Mouse (Mus musculus) spleen, adult 2 months (tissue): Measurements from ENCODE around the gene Wrap53.

Source experiments
- CTCF ChIP-seq: fragments of 200-500 bp; IDR thresholded peaks from 2 replicates; pipeline ENCODE4 v1.5.1; 2011; ENCODE audit warnings: mild to moderate bottlenecking, inconsistent platforms; ENCODE audit not compliant: insufficient read depth, insufficient read length, insufficient replicate concordance; ENCODE audit errors: extremely low read depth
- POLR2A ChIP-seq: fragments of 200-500 bp; IDR thresholded peaks from 2 replicates; pipeline ENCODE4 v1.6.1; 2011; ENCODE audit warnings: low read depth, low read length, inconsistent platforms

DNA sequence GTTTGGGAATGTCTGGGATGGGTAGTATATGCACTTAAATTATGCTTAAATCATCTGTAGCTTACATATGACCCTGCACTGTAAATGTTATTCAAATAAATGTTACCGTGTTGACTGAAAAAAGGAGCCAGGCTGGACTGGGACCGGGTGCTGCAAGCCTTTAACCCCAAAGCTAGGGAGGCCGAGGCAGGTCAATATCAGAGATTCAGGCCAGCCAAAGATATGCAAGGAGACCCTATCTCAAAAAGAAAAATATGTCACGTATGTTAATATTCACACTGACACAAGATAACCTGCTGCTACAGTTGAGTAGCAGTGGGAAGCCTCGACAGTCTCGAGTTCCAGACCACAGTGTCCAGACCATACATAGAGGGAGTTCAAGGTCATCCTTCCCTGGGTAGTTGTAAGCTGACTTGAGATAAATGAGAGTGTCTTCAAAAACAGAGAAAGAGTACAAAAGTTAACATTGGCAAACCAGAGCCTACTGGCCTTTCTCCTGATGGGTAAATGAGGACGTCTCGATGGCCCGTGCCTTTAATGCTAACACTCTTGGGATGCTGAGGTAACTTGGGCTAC lies 2.3 kb upstream of the Wrap53 start:
- no peak for TF ChIP-seq CTCF
- no peak for TF ChIP-seq POLR2A
